Mouse (Mus musculus) heart, adult 2 months (tissue): ENCODE data around the gene Masp2. TPM values are rescaled to one million over a fixed set of nuclear protein-coding genes. Genes with fewer than 3 reads are reported as not detected.
A peak's percentile ranks its signal among the peaks of the same experiment; 100 is the strongest.

ENCODE experiments used
- DNase-seq, 2 experiments: peaks; one replicate each; pipeline ENCODE4 v3.0.0; 2021
- H3K27ac ChIP-seq: fragments of 200-600 bp; 2 replicates; pipeline ENCODE4 v1.8.1; 2022
- H3K27me3 ChIP-seq: fragments of 200-500 bp; 2 replicates; pipeline ENCODE4 v1.6.1; 2012; ENCODE audit warnings: mild to moderate bottlenecking, low read length, inconsistent platforms, mixed read lengths; ENCODE audit not compliant: control insufficient read depth, insufficient read depth
- H3K36me3 ChIP-seq: fragments of 200-500 bp; 2 replicates; pipeline ENCODE4 v1.6.1; 2012; ENCODE audit warnings: low read length, inconsistent platforms; ENCODE audit not compliant: control insufficient read depth, insufficient read depth
- H3K4me1 ChIP-seq: fragments of 200-500 bp; 2 replicates; pipeline ENCODE4 v1.6.1; 2011; ENCODE audit warnings: low read length; ENCODE audit not compliant: control insufficient read depth, insufficient read depth
- H3K4me3 ChIP-seq: fragments of 200-600 bp; 2 replicates; pipeline ENCODE4 v1.8.1; 2022
- H3K79me2 ChIP-seq: fragments of 200-500 bp; replicated peaks from 2 replicates; pipeline ENCODE4 v1.6.1; 2012; ENCODE audit warnings: mild to moderate bottlenecking, inconsistent platforms, low read length, moderate library complexity, mixed read lengths; ENCODE audit not compliant: control insufficient read depth, insufficient read depth
- H3K9ac ChIP-seq: fragments of 200-500 bp; 2 replicates; pipeline ENCODE4 v1.6.1; 2012; ENCODE audit warnings: low read depth, mild to moderate bottlenecking, control low read depth, inconsistent platforms, low read length, mixed read lengths
- CTCF ChIP-seq: fragments of 200-600 bp; IDR thresholded peaks from 2 replicates; pipeline ENCODE4 v1.8.1; 2022; ENCODE audit warnings: antibody characterized with exemption, mild to moderate bottlenecking, moderate library complexity
- EP300 ChIP-seq: fragments of 200-500 bp; IDR thresholded peaks from 2 replicates; pipeline ENCODE4 v1.6.1; 2011; ENCODE audit warnings: low read depth, low read length, control low read depth; ENCODE audit not compliant: insufficient read depth
- POLR2A ChIP-seq: fragments of 200-500 bp; IDR thresholded peaks from 2 replicates; pipeline ENCODE4 v1.6.1; 2011; ENCODE audit warnings: mild to moderate bottlenecking, low read depth, low read length, control low read depth; ENCODE audit not compliant: insufficient read depth
- WGBS: fragments of 180-500 bp; shearing (Covaris S2); methylation state at CpG from one replicate; pipeline ENCODE4 v1.1.7; 2018; 5-methylcytosine and 5-hydroxymethylcytosine counted together
- intact Hi-C: fragments of 180-260 bp; cut with DNase I; formaldehyde crosslinking; loops from one replicate; pipeline ENCODE4 v1.15.1; 2025
- polyA plus RNA-seq: library from polyadenylated mRNA; depleted of rRNA; stranded (reverse); fragments of >200 nt; gene quantifications from 2 replicates; pipeline ENCODE4 v1.2.3, GENCODE M21; 2012
- total RNA-seq, 2 experiments: library from RNA; stranded (reverse); gene quantifications; 2 replicates each; pipeline ENCODE4 v1.2.3; 2021

Gene Masp2
- total and polyA plus RNA-seq, 3 experiments: 0.29 to 2.3 (median 0.52) TPM

DNA sequence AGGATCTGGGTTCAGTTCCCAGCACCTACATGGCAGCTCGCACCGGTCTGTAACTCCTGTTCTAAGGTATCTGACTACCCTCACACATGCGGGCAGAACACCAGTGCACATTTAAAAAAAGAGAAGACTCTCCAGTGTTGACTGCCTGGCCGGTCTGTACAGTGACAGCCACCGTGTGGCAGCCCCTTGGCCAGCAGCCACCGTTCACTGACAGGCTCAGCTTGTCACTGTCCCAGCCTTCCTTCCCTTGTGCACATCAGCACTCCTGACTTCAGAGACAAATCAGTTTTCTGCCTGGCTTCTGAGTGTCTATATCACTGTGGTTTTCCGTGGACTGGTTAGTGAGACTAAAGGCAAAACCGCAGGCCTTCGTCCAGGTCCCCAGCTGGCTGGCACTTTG lies 13.6 kb upstream of the Masp2 start:
- no peaks in the 10 kb centered on the region for H3K36me3 ChIP-seq
- intact Hi-C loops: loop anchor here (5.0 kb wide), 1 partner anchor 136 kb away; no protein-coding TSS in a partner anchor
- H3K27ac ChIP-seq: no peak overlapping the region
- peaks cover 4% of the 10 kb centered on the region; the same call in 1 of the 2 replicates for H3K79me2 ChIP-seq
- DNase-seq: peak in 1 of 2 experiments; percentile 24
- TF ChIP-seq EP300 (no peak), POLR2A (no peak), CTCF (no peak)
- no peaks in the 10 kb centered on the region for H3K27me3 ChIP-seq
- no peak overlapping the region for H3K4me3 ChIP-seq
- no peak overlapping the region for H3K9ac ChIP-seq
- WGBS: 52% methylated on average over 9 of the region's 9 CpGs
- peaks cover 3% of the 10 kb centered on the region for H3K4me1 ChIP-seq

DNA sequence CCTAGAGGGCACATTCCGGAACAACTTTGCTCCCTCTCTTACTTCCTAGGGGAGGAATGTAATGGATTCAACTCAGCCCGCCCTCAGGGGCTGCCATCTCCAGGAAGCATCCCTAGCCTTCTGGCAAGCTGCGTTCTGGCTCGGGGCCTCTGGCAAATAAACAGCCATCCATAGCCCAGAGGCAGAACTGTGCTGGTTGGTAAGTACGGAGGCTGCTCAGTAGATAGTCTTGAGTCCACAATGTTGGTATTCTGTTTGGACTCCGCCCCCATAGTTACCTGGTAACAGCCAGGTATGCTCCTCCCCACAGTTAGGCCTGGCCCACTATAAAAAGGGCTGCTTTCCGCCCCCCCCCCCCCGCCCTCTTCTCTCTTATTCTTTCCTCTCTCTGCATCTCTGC lies 12.8 kb upstream of the Masp2 start:
- no peak for DNase-seq
- Histone ChIP-seq H3K4me1 (peaks cover 3% of the 10 kb centered on the region), H3K27me3 (no peaks in the 10 kb centered on the region), H3K9ac (no peak overlapping the region), H3K36me3 (no peaks in the 10 kb centered on the region), H3K27ac (no peak overlapping the region), H3K79me2 (peaks cover 4% of the 10 kb centered on the region; the same call in 1 of the 2 replicates), H3K4me3 (no peak overlapping the region)
- WGBS: 70% methylated on average over 8 of the region's 8 CpGs
- intact Hi-C loops: loop anchor here (5.0 kb wide), 1 partner anchor 137 kb away; no protein-coding TSS in a partner anchor
- TF ChIP-seq CTCF: no peak
- no peak for TF ChIP-seq POLR2A
- no peak for TF ChIP-seq EP300

DNA sequence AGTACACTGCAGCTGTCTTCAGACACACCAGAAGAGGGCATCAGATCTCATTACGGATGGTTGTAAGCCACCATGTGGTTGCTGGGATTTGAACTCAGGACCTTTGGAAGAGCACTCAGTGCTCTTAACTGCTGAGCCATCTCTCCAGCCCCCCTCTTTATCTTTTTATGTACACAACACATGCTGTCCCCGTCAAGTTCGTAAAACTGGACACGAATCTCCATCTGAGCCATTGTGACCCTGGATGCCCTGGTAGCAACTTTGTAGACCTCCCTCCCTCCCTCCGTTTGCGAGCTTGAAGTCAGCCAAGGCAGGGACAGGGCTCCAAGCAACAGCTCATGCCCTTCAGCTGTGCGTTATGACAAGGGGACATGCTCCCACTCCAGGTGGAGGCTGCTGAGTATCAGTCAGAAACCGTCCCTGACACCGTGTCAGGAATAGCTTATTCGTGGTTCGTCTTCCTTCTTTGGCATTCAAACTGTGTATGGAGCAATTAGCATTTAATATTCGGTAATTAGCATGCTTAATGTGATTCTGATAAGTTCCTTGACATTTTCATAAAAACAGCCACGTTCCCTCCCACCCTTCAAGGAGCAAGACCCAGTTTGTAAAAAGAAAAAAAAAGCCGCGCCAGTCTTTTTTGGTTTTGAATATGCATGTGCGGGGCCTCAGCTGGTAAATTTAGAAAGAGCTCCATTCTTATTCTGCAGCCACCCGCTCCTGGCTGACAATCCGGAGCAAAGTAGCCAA lies 11.8 kb upstream of the Masp2 start:
- peak; percentile 17 to 39 for DNase-seq
- Histone ChIP-seq H3K27me3 (no peaks in the 10 kb centered on the region), H3K4me3 (peak overlapping the region; percentile 92), H3K9ac (peak overlapping the region; percentile 74), H3K79me2 (peaks cover 4% of the 10 kb centered on the region; the same call in 1 of the 2 replicates), H3K4me1 (peaks cover 3% of the 10 kb centered on the region), H3K27ac (peak overlapping the region; percentile 75), H3K36me3 (no peaks in the 10 kb centered on the region)
- WGBS: 4% methylated on average over 18 of the region's 18 CpGs
- intact Hi-C loops: loop anchor here (2.0 kb wide), 1 partner anchor 32 kb away; the partner anchor contains the start of gene Exosc10
- TF ChIP-seq CTCF: 0 out of 2 replicates have a peak, but pooled peaks have one; percentile 3
- TF ChIP-seq POLR2A: no peak
- no peak for TF ChIP-seq EP300

DNA sequence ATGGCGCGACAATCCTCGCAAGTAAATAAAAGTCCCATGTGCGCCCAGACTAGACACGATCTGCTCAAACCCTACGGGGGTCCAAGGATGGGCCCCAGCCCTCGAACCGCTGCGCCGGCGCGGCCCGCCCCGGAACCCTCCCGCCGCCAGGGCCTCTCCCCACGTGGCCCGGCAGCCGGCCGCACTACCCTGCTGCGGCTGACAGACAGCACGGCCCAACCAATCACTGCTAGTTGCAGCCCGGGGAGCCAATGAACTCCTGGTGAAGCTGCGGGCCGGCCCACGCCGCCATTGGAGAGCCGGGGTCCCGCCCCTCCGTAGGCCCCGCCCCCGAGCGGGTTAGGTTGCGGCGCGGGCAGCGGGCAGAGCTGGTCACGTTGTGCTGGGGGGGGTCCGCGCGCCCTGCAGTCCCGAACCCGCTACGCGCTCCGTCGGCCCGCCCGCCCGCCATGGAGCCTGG lies 11.2 kb upstream of the Masp2 start, which contains the start of gene Srm:
Gene Srm (plus strand): TSS at position 333 of the 460 bp plus-strand sequence.
- Histone ChIP-seq H3K4me3 (peak within 1 kb of the TSS; percentile 92), H3K27ac (peak within 1 kb of the TSS; percentile 78), H3K36me3 (no peaks in the 10 kb centered on the region), H3K9ac (peak within 1 kb of the TSS; percentile 95), H3K4me1 (peaks cover 3% of the 10 kb centered on the region), H3K79me2 (peaks cover 4% of the 10 kb centered on the region; the same call in 1 of the 2 replicates), H3K27me3 (no peaks in the 10 kb centered on the region)
- 1% methylated on average over 43 of the region's 50 CpGs for WGBS
- peak; percentile 98 to 99 for DNase-seq
- intact Hi-C loops: loop anchor here (2.0 kb wide), 1 partner anchor 32 kb away; the partner anchor contains the start of gene Exosc10
- peak; percentile 48; the same call in 1 of the 2 replicates for TF ChIP-seq POLR2A
- no peak for TF ChIP-seq EP300
- TF ChIP-seq CTCF: 0 out of 2 replicates have a peak, but pooled peaks have one; percentile 9

DNA sequence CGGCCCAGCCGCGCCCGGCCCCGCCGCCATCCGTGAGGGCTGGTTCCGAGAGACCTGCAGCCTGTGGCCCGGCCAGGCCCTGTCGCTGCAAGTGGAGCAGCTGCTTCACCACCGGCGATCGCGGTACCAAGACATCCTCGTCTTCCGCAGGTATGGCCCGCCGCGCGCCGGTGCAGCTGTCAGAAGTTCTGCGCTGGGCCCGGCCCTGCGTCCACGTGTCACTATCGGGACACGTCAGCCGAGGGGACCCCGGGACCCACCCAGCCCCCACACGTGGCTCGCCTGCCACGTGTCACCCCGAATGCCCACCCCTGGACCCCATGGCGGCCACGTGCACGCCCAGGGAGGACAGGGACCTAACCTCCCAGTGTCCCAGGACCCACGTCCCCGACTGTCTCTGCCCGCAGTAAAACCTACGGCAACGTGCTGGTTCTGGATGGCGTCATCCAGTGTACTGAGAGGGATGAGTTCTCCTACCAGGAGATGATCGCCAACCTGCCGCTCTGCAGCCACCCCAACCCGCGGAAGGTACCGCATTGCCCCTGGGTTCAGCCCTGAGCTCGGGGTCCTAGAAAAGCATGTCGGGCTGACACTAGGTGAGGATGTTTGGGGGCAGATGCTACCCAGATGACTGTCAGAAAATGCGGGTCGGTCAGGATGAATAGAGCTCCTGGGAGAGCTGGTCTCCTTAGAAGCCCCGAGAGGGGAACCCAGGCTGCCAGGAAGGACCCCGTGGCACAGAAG lies 10.5 kb upstream of the Masp2 start:
- DNase-seq: no peak
- Histone ChIP-seq H3K4me1 (peaks cover 3% of the 10 kb centered on the region), H3K4me3 (peak overlapping the region; percentile 92), H3K79me2 (peaks cover 4% of the 10 kb centered on the region; the same call in 1 of the 2 replicates), H3K27ac (peak overlapping the region; percentile 78), H3K27me3 (no peaks in the 10 kb centered on the region), H3K36me3 (no peaks in the 10 kb centered on the region), H3K9ac (peak overlapping the region; percentile 95)
- TF ChIP-seq EP300 (no peak), POLR2A (no peak), CTCF (no peak)
- under 1% methylated on average over 50 of the region's 53 CpGs for WGBS
- intact Hi-C loops: loop anchor here (2.0 kb wide), 1 partner anchor 33 kb away; the partner anchor contains the start of gene Exosc10
